20 mouse cellular contexts compared by ENCODE assay signal in genomic region chr15:84403454-84404113, GRCm38 (mm10). TPM values are rescaled to one million over a fixed set of nuclear protein-coding genes. Genes with fewer than 3 reads are reported as not detected.
A peak's percentile ranks its signal among the peaks of the same experiment; 100 is the strongest.
DNase-seq lines count a peak whose midpoint lies in the region; ATAC-seq lines count a peak whose summit lies in the region.
"Had no signal": no experiment of that assay in that cellular context is flagged by ENCODE, and none has a peak within 500 bp of the region (broad histone marks: within the 10 kb centered on the region; RNA-seq: fewer than 3 reads in every experiment).

No protein-coding gene starts in this region.

- 0 out of 2 replicates have a peak overlapping the region, but pooled peaks have one; percentile 33 for H3K9ac ChIP-seq in hindbrain, embryonic 12.5 days
- no peak overlapping the region for H3K9ac ChIP-seq in hindbrain, embryonic 11.5 days (ENCODE audit: low read depth, low read length)
- no peak overlapping the region for H3K9ac ChIP-seq in neural tube, embryonic 13.5 days
- H3K9ac ChIP-seq in neural tube, embryonic 15.5 days (replicated peaks): no peak overlapping the region
- no peak overlapping the region for H3K9ac ChIP-seq in hindbrain, embryonic 16.5 days (ENCODE audit: low read depth, low read length)
- H3K9ac ChIP-seq: kidney, embryonic 15.5 days; limb, embryonic 12.5 days; liver, embryonic 12.5 days had no signal

- H3K36me3 ChIP-seq in hindbrain, embryonic 12.5 days: 0 out of 2 replicates have a peak, but pooled peaks cover 5% of the 10 kb centered on the region
- no peaks in the 10 kb centered on the region for H3K36me3 ChIP-seq in hindbrain, embryonic 11.5 days (ENCODE audit: control insufficient read depth, insufficient read depth, low read length)
- H3K36me3 ChIP-seq in neural tube, embryonic 13.5 days: no peaks in the 10 kb centered on the region
- no peaks in the 10 kb centered on the region for H3K36me3 ChIP-seq in neural tube, embryonic 15.5 days
- peaks cover 5% of the 10 kb centered on the region; the same call in 1 of the 2 replicates for H3K36me3 ChIP-seq in hindbrain, embryonic 16.5 days (ENCODE audit: control insufficient read depth, insufficient read depth, low read length)
- H3K36me3 ChIP-seq: kidney, embryonic 15.5 days; limb, embryonic 12.5 days; liver, embryonic 12.5 days had no signal

- ATAC-seq in hindbrain, embryonic 12.5 days (ENCODE audit: low FRiP score): no peak
- ATAC-seq in hindbrain, embryonic 11.5 days (ENCODE audit: low FRiP score): no peak
- ATAC-seq in neural tube, embryonic 13.5 days (ENCODE audit: low read depth): no peak
- ATAC-seq in neural tube, embryonic 15.5 days (ENCODE audit: low FRiP score): no peak
- ATAC-seq in hindbrain, embryonic 16.5 days: peak; percentile 43
- ATAC-seq: forebrain, embryonic 16.5 days; liver, embryonic 12.5 days had no signal

- no peak overlapping the region for H3K27ac ChIP-seq in hindbrain, embryonic 12.5 days
- H3K27ac ChIP-seq in hindbrain, embryonic 11.5 days (ENCODE audit: low read depth, low read length): no peak overlapping the region
- H3K27ac ChIP-seq in neural tube, embryonic 13.5 days (replicated peaks): peak overlapping the region; percentile 42; the same call in 1 of the 2 replicates
- H3K27ac ChIP-seq in neural tube, embryonic 15.5 days (replicated peaks): no peak overlapping the region
- H3K27ac ChIP-seq in hindbrain, embryonic 16.5 days (ENCODE audit: low read depth, low read length): peak overlapping the region; percentile 24; the same call in 1 of the 2 replicates
- H3K27ac ChIP-seq: gastrocnemius, adult 2 months; kidney, embryonic 15.5 days; limb, embryonic 12.5 days; liver, embryonic 12.5 days had no signal

- H3K4me1 ChIP-seq in hindbrain, embryonic 12.5 days: peaks cover 45% of the 10 kb centered on the region
- peaks cover 4% of the 10 kb centered on the region for H3K4me1 ChIP-seq in hindbrain, embryonic 11.5 days (replicated peaks; ENCODE audit: control insufficient read depth, insufficient read depth, low read length)
- peaks cover 55% of the 10 kb centered on the region for H3K4me1 ChIP-seq in neural tube, embryonic 13.5 days (replicated peaks)
- peaks cover 48% of the 10 kb centered on the region for H3K4me1 ChIP-seq in neural tube, embryonic 15.5 days
- H3K4me1 ChIP-seq in hindbrain, embryonic 16.5 days (ENCODE audit: control insufficient read depth, insufficient read depth, low read depth, low read length): peaks cover 8% of the 10 kb centered on the region
- H3K4me1 ChIP-seq: liver, embryonic 12.5 days had no signal

- H3K9me3 ChIP-seq in hindbrain, embryonic 12.5 days (replicated peaks): no peaks in the 10 kb centered on the region
- H3K9me3 ChIP-seq in hindbrain, embryonic 11.5 days (ENCODE audit: control insufficient read depth, low read length): no peaks in the 10 kb centered on the region
- H3K9me3 ChIP-seq in neural tube, embryonic 13.5 days: no peaks in the 10 kb centered on the region
- no peaks in the 10 kb centered on the region for H3K9me3 ChIP-seq in neural tube, embryonic 15.5 days (replicated peaks)
- no peaks in the 10 kb centered on the region for H3K9me3 ChIP-seq in hindbrain, embryonic 16.5 days (ENCODE audit: control insufficient read depth, low read length)
- H3K9me3 ChIP-seq: kidney, embryonic 15.5 days; limb, embryonic 12.5 days; liver, embryonic 12.5 days had no signal

- no peak for DNase-seq in hindbrain, embryonic 11.5 days (ENCODE audit: low spot score)
- no peak for DNase-seq in lung, postnatal 36 days
- no peak for DNase-seq in adrenal gland, postnatal 25 days
- DNase-seq: cerebellum, adult 8-10 months; gastrocnemius, adult 2 months; heart, postnatal 14 days; kidney, postnatal 4 days; lung, adult 2 months; thymus, postnatal 36 days had no signal

- H3K4me3 ChIP-seq in hindbrain, embryonic 12.5 days: no peak overlapping the region
- no peak overlapping the region for H3K4me3 ChIP-seq in hindbrain, embryonic 11.5 days (ENCODE audit: low read depth, low read length)
- H3K4me3 ChIP-seq in neural tube, embryonic 13.5 days: no peak overlapping the region
- H3K4me3 ChIP-seq in neural tube, embryonic 15.5 days (replicated peaks): no peak overlapping the region
- H3K4me3 ChIP-seq in hindbrain, embryonic 16.5 days (ENCODE audit: low read length): no peak overlapping the region
- H3K4me3 ChIP-seq: gastrocnemius, adult 2 months; kidney, embryonic 15.5 days; limb, embryonic 12.5 days; liver, embryonic 12.5 days had no signal

- no peak overlapping the region for H3K4me2 ChIP-seq in hindbrain, embryonic 12.5 days (replicated peaks)
- no peak overlapping the region for H3K4me2 ChIP-seq in hindbrain, embryonic 11.5 days (replicated peaks; ENCODE audit: low read depth, low read length)
- no peak overlapping the region for H3K4me2 ChIP-seq in neural tube, embryonic 13.5 days
- no peak overlapping the region for H3K4me2 ChIP-seq in neural tube, embryonic 15.5 days
- H3K4me2 ChIP-seq in hindbrain, embryonic 16.5 days (ENCODE audit: low read length): no peak overlapping the region
- H3K4me2 ChIP-seq: heart, embryonic 11.5 days; kidney, embryonic 15.5 days; limb, embryonic 12.5 days; liver, embryonic 12.5 days had no signal

- WGBS in hindbrain, embryonic 12.5 days: 68% methylated on average over 10 of the region's 10 CpGs
- 75% methylated on average over 10 of the region's 10 CpGs for WGBS in hindbrain, embryonic 11.5 days
- WGBS in neural tube, embryonic 13.5 days: 72% methylated on average over 10 of the region's 10 CpGs
- 74% methylated on average over 10 of the region's 10 CpGs for WGBS in neural tube, embryonic 15.5 days
- WGBS in hindbrain, embryonic 16.5 days: 68% methylated on average over 10 of the region's 10 CpGs

- peaks cover 10% of the 10 kb centered on the region for H3K27me3 ChIP-seq in hindbrain, embryonic 12.5 days
- peaks cover 2% of the 10 kb centered on the region; the same call in 1 of the 2 replicates for H3K27me3 ChIP-seq in hindbrain, embryonic 11.5 days (ENCODE audit: control insufficient read depth, insufficient read depth, low read length)
- peaks cover 5% of the 10 kb centered on the region; the same call in 1 of the 2 replicates for H3K27me3 ChIP-seq in neural tube, embryonic 13.5 days
- 0 out of 2 replicates have a peak, but pooled peaks cover 5% of the 10 kb centered on the region for H3K27me3 ChIP-seq in neural tube, embryonic 15.5 days (replicated peaks)
- no peaks in the 10 kb centered on the region for H3K27me3 ChIP-seq in hindbrain, embryonic 16.5 days (replicated peaks; ENCODE audit: control insufficient read depth, insufficient read depth, low read length)
- H3K27me3 ChIP-seq: kidney, embryonic 15.5 days had no signal

RNA-seq across cellular contexts. Expression of gene Shisal1, which starts 43.3 kb away (rescaled TPM):
- polyA plus RNA-seq in hindbrain, embryonic 12.5 days (2016; fragmentation: Nextera tagmentation; extraction: Ambion mirVana): 9.4 and 10.8 TPM in 2 replicates
- 3.2 and 5.0 TPM in 2 replicates for polyA plus RNA-seq in hindbrain, embryonic 11.5 days (2014; fragmentation: Nextera tagmentation; extraction: Ambion mirVana)
- 10.1 and 13.4 TPM in 2 replicates for polyA plus RNA-seq in neural tube, embryonic 13.5 days (2015; fragmentation: Nextera tagmentation; extraction: Ambion mirVana)
- 8.0 and 8.4 TPM in 2 replicates for polyA plus RNA-seq in neural tube, embryonic 15.5 days (2015; fragmentation: Nextera tagmentation; extraction: Ambion mirVana)
- 8.6 and 12.3 TPM in 2 replicates for polyA plus RNA-seq in hindbrain, embryonic 16.5 days (2015; fragmentation: Nextera tagmentation; extraction: Ambion mirVana)
- 0.76 and 1.4 TPM in 2 replicates for total RNA-seq in adrenal gland, postnatal 25 days (2021)
- total RNA-seq: CH12.LX; common myeloid progenitor, adult 5-6 weeks had no signal

Comparison
In these comparisons a context has a peak if more than half of its experiments do, and no peak if none do; other contexts are left out.
1. H3K27ac ChIP-seq: peak in neural tube, embryonic 13.5 days (single experiment) and hindbrain, embryonic 16.5 days (single experiment); none in hindbrain, embryonic 12.5 days (single experiment), hindbrain, embryonic 11.5 days (single experiment) and neural tube, embryonic 15.5 days (single experiment).